Mouse (Mus musculus): ENCODE data around the gene Kcnk7. TPM values are rescaled to one million over a fixed set of nuclear protein-coding genes. Genes with fewer than 3 reads are reported as not detected.
A peak's percentile ranks its signal among the peaks of the same experiment; 100 is the strongest.

The Kcnk7 gene
- polyA plus RNA-seq, 1 experiment: not detected

DNA sequence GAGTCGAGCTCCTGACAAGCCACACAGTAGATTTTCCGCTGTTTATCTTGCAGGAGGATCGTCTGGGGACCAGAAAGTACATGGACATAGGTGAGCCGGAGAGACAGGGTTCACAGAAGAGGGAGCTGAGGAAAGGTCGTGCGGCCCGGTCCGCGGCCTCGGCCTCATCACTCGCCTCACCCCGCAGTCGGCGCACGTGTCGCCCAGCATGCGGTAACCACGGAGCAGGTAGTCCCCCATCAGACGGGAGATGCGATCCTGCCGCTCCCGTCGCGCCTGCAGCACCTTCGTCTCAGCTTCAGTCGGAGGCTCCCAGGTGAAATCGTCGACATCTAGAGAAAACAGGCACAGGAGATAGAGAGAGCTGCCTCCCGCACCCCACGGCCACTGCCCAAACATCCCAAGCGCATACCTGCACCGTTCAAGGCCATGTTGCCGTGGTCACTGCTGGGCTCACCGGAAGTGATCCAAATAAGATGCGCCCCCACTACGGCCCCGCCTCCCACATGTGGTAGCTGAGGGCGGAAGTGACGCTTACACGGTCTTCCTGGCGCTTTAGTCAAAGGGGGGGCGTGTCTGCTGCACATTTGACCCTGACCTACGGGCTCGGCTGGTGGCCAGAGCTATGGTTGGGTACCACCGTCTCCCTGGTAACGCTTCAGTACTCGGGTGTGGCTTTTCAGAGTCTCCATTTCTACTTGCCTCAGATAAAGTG lies 27.3 kb downstream of the Kcnk7 start:
- H3K4me1 ChIP-seq (ENCODE audit: control insufficient read depth, insufficient read depth, low read length): peaks cover 9% of the 10 kb centered on the region
- peak overlapping the region; percentile 77 for H3K4me3 ChIP-seq (replicated peaks; ENCODE audit: control insufficient read depth, low read depth, low read length)
- no peak overlapping the region for H3K27ac ChIP-seq (ENCODE audit: control insufficient read depth, insufficient read depth, low read depth, low read length, poor library complexity)
- TF ChIP-seq CTCF (IDR thresholded peaks at IDR 0.05; ENCODE audit: control insufficient read depth, insufficient read depth, low read length) (peak; percentile 17; the same call in 1 of the 2 replicates), POLR2A (IDR thresholded peaks at IDR 0.05; ENCODE audit: borderline replicate concordance, control insufficient read depth, low read depth, low read length) (peak; percentile 69; the same call in 1 of the 2 replicates)
- under 1% methylated on average over 47 of the region's 47 CpGs for WGBS

DNA sequence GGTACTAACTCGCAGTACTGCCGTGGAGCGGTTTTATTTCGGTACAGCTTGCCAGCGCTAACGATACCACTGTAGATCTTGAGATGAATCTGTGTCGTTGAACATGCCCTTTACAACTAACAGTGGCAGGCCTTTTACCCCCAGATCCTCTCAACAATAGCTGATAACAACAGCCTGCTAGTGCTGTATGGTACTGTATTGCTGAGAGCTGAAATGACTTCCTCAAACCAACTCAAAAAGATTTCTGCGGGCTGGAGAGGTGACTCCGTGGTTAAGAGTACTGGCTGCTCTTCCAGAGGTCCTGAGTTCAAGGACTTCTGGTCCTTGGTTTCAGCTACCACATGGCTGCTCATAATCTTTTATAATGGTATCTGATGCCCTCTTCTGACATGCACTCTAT lies 30.2 kb downstream of the Kcnk7 start:
- 58% methylated on average over 9 of the region's 9 CpGs for WGBS
- Histone ChIP-seq H3K27ac (ENCODE audit: control insufficient read depth, insufficient read depth, low read depth, low read length, poor library complexity) (no peak overlapping the region), H3K4me1 (ENCODE audit: control insufficient read depth, insufficient read depth, low read length) (peaks cover 5% of the 10 kb centered on the region; the same call in 1 of the 2 replicates), H3K4me3 (replicated peaks; ENCODE audit: control insufficient read depth, low read depth, low read length) (no peak overlapping the region)
- no peak for TF ChIP-seq CTCF (IDR thresholded peaks at IDR 0.05; ENCODE audit: control insufficient read depth, insufficient read depth, low read length)
- TF ChIP-seq POLR2A (IDR thresholded peaks at IDR 0.05; ENCODE audit: borderline replicate concordance, control insufficient read depth, low read depth, low read length): no peak

DNA sequence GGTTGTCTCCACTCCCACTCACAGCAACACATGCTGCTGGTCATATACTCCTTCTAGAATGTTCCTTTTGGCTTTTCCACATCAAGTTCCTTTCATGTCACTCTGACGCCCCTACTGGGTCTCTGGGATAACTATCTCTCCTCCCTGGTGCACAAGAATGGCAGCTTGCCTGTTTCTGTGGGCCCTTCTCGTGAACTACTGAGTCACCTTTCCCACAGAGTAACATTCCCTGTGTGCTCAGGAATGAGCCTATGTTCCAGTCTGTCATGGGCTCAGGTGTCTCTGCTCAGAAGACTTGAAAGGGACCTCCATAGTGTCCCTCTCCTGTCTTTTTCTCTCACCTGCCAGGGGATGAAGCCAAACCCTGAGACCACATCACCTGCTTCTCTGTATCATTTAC lies 35.3 kb downstream of the Kcnk7 start:
- 60% methylated on average over 2 of the region's 2 CpGs for whole genome bisulfite sequencing
- Histone ChIP-seq H3K4me3 (replicated peaks; ENCODE audit: control insufficient read depth, low read depth, low read length) (no peak overlapping the region), H3K4me1 (ENCODE audit: control insufficient read depth, insufficient read depth, low read length) (no peaks in the 10 kb centered on the region), H3K27ac (ENCODE audit: control insufficient read depth, insufficient read depth, low read depth, low read length, poor library complexity) (no peak overlapping the region)
- TF ChIP-seq CTCF (IDR thresholded peaks at IDR 0.05; ENCODE audit: control insufficient read depth, insufficient read depth, low read length) (no peak), POLR2A (IDR thresholded peaks at IDR 0.05; ENCODE audit: borderline replicate concordance, control insufficient read depth, low read depth, low read length) (no peak)

DNA sequence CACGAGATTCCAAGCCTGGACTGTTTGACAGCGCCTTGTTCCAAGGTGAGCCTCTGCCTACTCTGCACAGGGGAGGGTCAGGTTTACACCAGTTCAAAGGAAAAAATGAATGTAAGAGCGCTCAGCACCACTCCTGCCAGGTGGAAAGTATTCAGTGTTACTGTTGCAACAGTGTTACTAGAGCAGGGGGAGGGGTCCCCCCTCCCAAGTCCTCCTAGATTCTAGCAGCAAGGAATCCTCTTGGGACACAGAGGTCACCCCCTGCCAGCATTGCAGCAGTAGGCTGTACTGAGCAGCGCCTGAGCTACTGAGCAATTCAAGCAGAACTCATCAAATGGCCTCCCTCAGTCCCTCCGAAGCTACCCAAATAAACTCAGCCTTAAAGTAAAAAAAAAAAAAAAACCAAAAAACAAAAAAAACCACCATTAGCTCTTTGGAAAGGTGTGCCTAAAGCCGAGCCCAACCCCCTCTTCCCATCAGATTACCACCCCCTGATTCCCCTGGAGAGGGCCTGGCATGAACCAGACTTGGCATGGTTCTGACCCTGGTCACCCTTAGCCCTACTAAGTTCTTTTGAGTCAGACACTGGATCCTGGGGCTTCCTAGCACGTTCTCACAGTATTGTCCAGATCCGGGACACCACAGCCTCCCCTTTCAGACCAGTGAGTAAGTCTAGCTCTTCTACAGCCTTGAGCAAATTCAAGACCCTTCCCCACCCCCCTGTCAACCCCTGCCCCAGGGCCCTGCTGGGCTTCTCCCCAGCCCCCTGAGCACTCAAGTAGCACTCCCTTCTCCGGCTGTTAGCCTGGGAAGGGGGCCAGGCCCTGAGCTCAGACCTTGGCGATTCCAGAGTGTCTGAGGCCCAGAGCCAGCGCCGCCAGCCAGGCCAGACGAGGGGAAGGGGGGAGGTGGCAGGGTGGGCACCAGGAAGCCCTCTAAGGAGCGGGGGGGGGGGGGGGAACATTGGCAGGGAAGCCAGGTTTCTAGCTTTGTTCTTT lies 36.5 kb downstream of the Kcnk7 start, which contains the start of gene Ltbp3:
Ltbp3 (plus strand) TSS at position 585 of the 998 bp plus-strand sequence.
- H3K4me3 ChIP-seq (replicated peaks; ENCODE audit: control insufficient read depth, low read depth, low read length): no peak within 1 kb of the TSS
- no peaks in the 10 kb centered on the region for H3K4me1 ChIP-seq (ENCODE audit: control insufficient read depth, insufficient read depth, low read length)
- WGBS: 67% methylated on average over 14 of the region's 14 CpGs
- H3K27ac ChIP-seq (ENCODE audit: control insufficient read depth, insufficient read depth, low read depth, low read length, poor library complexity): peak within 1 kb of the TSS; percentile 4; the same call in 1 of the 2 replicates
- TF ChIP-seq CTCF (IDR thresholded peaks at IDR 0.05; ENCODE audit: control insufficient read depth, insufficient read depth, low read length) (no peak), POLR2A (IDR thresholded peaks at IDR 0.05; ENCODE audit: borderline replicate concordance, control insufficient read depth, low read depth, low read length) (no peak)

GRCm38 (mm10) chr19:5741641-5742240 lies 37.6 kb downstream of the Kcnk7 start:
- WGBS: 1% methylated on average over 54 of the region's 55 CpGs
- Histone ChIP-seq H3K27ac (ENCODE audit: control insufficient read depth, insufficient read depth, low read depth, low read length, poor library complexity) (peak overlapping the region; percentile 4; the same call in 1 of the 2 replicates), H3K4me3 (replicated peaks; ENCODE audit: control insufficient read depth, low read depth, low read length) (no peak overlapping the region), H3K4me1 (ENCODE audit: control insufficient read depth, insufficient read depth, low read length) (no peaks in the 10 kb centered on the region)
- TF ChIP-seq CTCF (IDR thresholded peaks at IDR 0.05; ENCODE audit: control insufficient read depth, insufficient read depth, low read length): no peak
- no peak for TF ChIP-seq POLR2A (IDR thresholded peaks at IDR 0.05; ENCODE audit: borderline replicate concordance, control insufficient read depth, low read depth, low read length)

DNA sequence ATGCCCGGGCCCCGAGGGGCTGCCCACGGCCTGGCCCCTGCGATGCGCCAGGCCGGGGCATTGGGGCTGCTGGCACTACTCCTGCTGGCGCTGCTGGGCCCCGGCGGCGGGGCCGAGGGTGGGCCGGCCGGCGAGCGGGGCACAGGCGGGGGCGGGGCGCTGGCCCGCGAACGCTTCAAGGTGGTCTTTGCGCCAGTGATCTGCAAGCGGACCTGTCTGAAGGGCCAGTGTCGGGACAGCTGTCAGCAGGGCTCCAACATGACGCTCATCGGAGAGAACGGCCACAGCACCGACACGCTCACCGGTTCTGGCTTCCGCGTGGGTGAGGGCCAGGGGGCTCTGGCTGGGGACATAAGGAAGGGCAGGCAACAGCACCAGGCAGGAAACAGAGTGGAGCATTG lies 38.1 kb downstream of the Kcnk7 start:
- TF ChIP-seq CTCF (IDR thresholded peaks at IDR 0.05; ENCODE audit: control insufficient read depth, insufficient read depth, low read length): no peak
- TF ChIP-seq POLR2A (IDR thresholded peaks at IDR 0.05; ENCODE audit: borderline replicate concordance, control insufficient read depth, low read depth, low read length): no peak
- H3K4me1 ChIP-seq (ENCODE audit: control insufficient read depth, insufficient read depth, low read length): no peaks in the 10 kb centered on the region
- no peak overlapping the region for H3K4me3 ChIP-seq (replicated peaks; ENCODE audit: control insufficient read depth, low read depth, low read length)
- H3K27ac ChIP-seq (ENCODE audit: control insufficient read depth, insufficient read depth, low read depth, low read length, poor library complexity): no peak overlapping the region; the same call in 1 of the 2 replicates
- 9% methylated on average over 32 of the region's 32 CpGs for WGBS

GRCm38 (mm10) chr19:5743576-5743975 lies 39.4 kb downstream of the Kcnk7 start:
- Histone ChIP-seq H3K4me1 (ENCODE audit: control insufficient read depth, insufficient read depth, low read length) (no peaks in the 10 kb centered on the region), H3K4me3 (replicated peaks; ENCODE audit: control insufficient read depth, low read depth, low read length) (no peak overlapping the region), H3K27ac (ENCODE audit: control insufficient read depth, insufficient read depth, low read depth, low read length, poor library complexity) (no peak overlapping the region)
- TF ChIP-seq POLR2A (IDR thresholded peaks at IDR 0.05; ENCODE audit: borderline replicate concordance, control insufficient read depth, low read depth, low read length): no peak
- no peak for TF ChIP-seq CTCF (IDR thresholded peaks at IDR 0.05; ENCODE audit: control insufficient read depth, insufficient read depth, low read length)
- WGBS: 17% methylated on average over 5 of the region's 5 CpGs

Measured in bone marrow, adult 2 months (tissue).